Mouse (Mus musculus): ENCODE measurements around the gene Gfer.

Gene Gfer

DNA sequence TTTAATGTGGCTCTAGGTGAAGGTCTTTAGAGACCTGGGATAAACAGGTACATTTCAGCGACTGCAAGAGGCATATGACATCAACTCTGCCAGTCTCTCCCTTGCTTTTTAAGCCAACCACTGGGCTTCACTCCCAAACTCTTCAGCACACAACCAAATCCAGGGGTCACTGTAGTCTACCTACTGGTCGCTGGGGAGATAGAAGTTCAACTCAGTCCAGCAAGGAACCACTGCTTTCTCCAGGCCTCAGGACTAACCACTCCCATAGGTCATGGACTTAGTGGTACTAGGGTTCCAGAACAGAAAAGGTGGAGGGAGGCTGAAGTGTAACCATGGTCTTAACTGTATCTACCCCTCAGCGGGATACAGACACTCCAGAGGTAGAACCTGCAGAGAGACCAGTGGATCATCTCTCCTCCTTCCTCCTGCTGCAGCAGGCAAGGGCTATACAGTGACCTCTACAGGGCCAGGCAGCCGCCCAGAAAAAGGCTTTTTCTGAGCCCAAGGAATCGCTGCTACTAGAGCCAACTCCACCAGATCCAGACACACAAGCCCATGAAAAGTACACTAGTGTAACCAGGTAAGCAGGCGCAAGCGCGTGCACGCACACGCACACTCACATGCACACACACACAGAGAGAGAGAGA, 47.1 kb downstream of the Gfer start:
- DNase-seq (ENCODE audit: low read depth, low spot score): no peak

DNA sequence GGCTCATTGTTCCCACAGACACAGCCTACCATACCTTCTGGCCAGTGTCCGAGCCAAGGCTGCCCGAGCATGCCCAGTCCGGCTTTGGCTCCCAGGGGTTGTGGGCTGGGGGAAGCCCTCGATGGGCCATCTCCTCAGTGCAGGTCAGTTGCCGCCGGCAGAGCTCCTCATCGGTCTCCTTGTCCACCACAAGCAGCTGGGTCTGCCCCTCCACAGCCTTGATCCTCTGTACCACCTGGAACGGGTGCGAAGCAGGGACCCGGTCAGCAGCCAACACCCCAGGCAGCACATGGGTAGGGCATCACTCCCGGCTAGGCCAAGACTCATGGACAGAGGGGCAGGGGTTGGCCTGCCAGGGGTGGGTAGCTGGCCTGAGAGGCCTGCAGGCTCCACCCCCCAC, 48.5 kb downstream of the Gfer start:
- no peak for DNase-seq (ENCODE audit: low read depth, low spot score)

DNA sequence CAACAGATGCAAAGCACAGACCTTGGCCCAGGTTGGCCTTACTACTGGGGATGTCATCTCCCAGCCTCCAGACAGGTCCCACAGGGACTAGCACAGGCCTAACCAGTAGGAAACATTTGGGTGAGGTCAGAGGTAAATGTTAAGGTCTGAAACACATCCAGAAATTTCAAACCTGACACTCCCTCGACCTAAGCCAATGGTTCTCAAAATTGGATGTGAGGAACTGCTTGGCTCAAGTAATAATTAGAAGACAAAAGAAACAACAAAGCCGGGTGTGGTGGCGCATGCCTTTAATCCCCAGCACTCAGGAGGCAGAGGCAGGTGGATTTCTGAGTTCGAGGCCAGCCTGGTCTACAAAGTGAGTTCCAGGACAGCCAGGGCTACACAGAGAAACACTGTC, 49.6 kb downstream of the Gfer start:
- DNase-seq (ENCODE audit: low read depth, low spot score): peak; percentile 48

DNA sequence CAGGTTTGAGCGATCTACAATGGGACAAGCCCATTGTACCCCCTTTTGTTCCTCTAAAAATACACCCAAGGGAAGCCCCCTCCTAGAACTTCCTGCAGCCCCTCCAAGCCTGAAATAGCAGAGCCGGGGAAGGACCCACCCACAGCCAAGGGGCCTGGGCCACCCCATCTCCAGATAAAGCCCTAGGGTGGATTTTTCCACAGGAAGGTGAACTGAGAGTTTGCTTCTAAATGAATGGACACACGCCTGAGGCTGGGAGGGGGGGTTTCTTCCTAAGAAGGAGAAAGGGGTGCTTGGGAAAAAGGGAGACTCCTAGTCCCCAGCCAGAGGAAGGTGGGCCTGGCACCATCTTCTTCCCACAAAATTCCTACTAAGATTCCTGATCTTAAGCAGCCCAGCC, 50.0 kb downstream of the Gfer start:
- DNase-seq (ENCODE audit: low read depth, low spot score): no peak

DNA sequence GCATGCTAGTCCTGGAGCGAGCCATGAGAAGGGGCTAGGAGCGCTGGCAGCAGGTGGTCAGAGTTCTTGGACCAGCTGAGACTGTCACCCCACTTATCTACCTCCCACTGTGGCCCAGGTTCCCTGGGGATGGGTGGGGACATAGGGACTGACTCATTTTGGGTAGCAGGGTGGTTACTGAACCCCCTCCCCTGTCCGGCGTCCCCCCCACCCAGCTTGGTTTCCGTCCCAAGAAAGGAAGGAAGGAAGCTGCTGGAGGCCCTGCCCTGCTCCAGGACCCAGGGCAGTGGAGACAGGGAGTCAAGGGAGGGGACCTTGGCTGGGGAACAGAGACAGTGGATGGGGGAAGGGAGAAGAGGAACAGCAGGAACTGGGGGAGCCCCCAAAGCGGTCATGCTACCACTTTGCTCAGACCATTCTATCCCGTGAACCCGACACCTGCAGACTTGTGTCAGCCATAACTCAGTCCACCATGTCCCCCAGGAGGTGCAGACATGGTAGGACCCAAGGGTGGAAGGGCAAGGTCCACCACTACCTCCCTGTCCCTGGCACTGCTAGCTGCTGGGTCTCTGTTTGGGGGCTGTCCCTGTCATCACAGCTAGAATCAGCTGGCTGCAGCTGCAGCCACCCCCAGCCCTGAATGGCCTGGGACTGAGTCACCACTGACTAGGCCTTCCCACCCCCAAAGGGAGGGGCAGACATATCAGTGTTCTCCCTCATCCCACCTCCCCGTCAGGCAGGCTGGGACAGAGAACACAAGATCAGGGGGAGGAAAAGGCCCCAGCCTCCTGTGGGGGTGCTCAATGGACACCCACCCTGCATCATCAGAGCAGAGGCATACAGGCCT, 50.9 kb downstream of the Gfer start:
- no peak for DNase-seq (ENCODE audit: low read depth, low spot score)

DNA sequence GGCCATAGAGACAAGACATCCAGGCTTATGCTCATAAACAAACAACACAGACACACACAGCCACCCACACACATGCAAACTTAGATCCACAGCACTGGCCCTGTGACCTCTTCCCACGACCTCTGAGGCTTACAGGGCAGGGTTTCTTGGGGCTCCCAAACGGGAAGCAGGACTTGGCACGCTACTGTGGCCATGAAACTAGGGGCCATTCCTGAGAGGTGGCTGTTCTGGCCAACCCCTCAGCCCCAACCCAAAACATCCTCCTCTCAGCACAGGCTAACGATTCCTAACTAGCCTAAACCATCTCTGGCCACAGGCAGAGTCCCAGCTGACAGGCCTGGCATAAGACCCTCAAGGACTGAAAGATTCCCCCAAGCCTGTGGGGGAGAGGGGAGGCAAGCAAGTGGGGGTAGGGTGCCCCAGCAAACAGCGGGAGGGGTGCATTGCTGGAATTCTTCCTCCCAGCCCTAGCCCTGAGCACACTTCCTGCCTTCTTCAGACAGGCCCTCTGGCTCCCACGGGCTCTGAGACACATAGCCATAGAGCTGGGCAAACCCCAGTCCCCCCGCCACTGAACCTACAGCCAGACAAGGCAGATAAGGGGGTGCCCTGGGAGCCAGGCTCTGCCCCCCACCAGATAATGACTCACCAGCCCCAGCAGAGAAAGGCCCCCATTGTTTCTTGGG, 51.8 kb downstream of the Gfer start:
- no peak for DNase-seq (ENCODE audit: low read depth, low spot score)

Measured in ES-CJ7 (cell line).